Mouse (Mus musculus) ovary, postnatal 14 days (tissue): ENCODE data around the gene Brd7.

ENCODE experiments used
- DNase-seq: peaks from one replicate; pipeline ENCODE4 v3.0.0; 2022; ENCODE audit warnings: low spot score

The Brd7 gene

GRCm38 (mm10) chr8:88361708-88362428, at the start of gene Brd7:
Gene Brd7, minus strand, starts transcription at chr8:88362194.
- peak; percentile 90 for DNase-seq

DNA sequence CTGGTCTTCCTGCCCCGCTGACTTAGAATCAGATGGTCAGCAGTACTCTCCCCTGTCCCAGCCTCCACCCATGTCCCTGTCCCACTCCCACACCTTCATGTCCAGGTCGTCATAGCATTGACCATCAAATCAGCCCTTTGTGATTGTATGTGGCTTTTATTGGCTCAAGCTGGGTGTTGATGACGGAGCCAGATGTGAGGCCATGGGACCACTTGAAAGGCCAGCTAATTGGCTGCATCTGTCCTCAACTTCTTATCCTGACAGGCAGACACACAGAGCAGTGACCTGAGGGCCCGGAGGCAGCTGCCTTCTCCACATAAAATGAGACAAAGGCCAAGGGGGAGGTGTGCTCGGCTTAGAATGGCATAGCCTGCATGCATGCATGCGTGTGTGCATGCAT, 49.5 kb upstream of the Brd7 start:
- no peak for DNase-seq

- no peak for DNase-seq
These were observed 47.5 kb upstream of the Brd7 start for GRCm38 (mm10) chr8:88409401-88409940.

DNA sequence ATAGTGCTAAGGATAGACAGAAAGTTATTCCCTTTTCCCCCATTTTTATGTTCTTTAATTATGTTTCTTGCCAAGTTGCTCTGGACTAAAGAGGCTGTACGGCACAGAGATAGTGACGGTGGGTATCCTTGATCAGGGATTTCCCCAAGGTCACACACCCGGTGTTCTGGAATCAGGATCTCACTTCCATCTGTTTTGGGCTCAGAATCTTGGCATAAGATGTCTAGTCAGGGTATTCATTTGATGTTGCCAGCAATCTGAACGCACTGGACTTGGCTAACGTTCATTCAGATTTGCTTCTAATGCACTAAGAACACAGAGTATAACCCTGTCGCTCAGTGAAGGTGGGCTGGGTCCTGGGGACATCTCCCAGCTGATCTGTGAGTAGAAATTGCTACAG, 45.7 kb upstream of the Brd7 start:
- no peak for DNase-seq

DNA sequence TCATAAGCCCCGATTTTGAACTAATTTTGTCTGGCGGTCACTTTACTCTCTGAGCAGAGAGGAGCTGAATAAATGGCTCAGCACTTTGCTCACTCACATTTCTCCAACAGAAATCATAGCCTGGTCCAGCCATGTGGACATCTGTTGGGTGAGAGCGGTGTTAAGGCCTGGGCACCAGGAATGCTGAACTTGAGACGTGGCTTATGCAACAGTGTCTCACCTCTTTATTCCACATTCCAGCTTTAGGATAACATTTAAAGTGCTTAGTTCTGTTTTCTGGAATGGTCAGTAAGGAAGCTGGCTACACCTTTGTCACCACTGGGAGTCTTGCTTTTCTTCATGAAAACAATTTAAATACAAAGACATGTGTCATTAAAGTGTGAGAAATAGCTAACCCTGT, 36.1 kb upstream of the Brd7 start:
- DNase-seq = no peak

DNA sequence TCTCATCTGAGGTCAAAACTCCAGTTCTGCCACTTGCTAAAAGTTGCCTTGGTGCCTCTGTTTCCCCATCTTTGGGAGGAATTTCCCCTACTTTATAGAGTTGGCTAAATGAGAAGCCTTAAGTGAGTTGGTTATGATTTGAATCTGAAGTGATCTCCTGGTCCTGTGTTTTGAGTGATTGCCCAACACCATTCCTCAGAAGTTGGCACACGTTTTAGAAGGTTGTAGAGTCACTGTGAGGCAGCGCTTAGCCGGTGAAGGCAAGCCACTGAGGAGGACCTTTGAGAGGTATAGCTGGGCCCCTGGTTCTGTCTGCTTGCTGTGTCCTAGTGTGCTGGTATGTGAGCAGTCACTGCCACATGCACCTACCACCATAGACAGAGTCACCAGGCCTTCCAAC, 31.3 kb upstream of the Brd7 start:
- no peak for DNase-seq

GRCm38 (mm10) chr8:88390749-88391148, 28.8 kb upstream of the Brd7 start:
- no peak for DNase-seq

- DNase-seq = no peak
These were observed 26.8 kb upstream of the Brd7 start for GRCm38 (mm10) chr8:88388691-88389239.

GRCm38 (mm10) chr8:88387874-88388273, 25.9 kb upstream of the Brd7 start:
- no peak for DNase-seq

GRCm38 (mm10) chr8:88383164-88383556, 21.2 kb upstream of the Brd7 start:
- no peak for DNase-seq

DNA sequence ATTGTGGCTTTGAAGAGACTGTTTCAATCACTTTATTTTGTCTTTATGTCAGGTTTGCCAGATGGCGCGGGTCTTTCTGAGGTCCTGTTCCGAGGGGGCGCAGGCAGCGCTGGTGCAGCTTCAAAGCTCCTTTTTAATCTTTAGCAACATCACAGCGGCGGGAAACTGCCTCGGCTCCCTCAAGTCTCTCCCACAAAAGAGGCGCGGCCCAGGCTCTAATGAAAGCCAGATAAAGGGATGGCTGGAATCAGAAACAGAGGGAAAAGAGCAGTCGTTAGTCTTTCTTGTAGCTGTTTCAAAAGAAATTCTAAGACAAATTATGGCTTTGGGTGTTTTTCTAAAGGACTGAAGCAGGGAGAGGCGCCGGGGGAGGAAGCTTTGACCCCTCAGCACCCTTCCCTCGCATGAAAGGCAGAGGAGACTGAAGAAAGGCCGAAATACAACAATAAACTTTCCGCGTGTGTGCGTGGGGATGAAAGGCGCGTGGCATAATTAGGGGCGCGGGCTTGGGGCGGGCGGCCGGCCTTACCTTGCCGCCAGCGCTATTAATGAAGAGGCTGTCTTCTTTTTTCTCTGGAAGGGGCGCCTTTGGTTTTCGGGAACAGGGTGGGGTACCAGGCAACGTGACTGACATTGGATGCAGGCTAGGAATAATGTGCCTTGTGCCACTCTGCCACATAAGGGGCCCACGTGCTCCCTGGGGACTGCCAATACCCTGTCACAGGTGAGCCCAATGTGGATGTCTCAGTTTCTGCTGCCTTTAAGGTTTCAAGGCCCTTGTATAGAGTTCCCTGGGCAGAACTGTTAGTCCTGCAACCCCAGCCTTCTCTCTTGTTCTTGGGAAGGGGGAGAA, 20.5 kb upstream of the Brd7 start:
- DNase-seq = no peak

GRCm38 (mm10) chr8:88380497-88380896, 18.5 kb upstream of the Brd7 start:
- no peak for DNase-seq

GRCm38 (mm10) chr8:88376836-88377582, 15.0 kb upstream of the Brd7 start:
- DNase-seq = peak; percentile 25

DNA sequence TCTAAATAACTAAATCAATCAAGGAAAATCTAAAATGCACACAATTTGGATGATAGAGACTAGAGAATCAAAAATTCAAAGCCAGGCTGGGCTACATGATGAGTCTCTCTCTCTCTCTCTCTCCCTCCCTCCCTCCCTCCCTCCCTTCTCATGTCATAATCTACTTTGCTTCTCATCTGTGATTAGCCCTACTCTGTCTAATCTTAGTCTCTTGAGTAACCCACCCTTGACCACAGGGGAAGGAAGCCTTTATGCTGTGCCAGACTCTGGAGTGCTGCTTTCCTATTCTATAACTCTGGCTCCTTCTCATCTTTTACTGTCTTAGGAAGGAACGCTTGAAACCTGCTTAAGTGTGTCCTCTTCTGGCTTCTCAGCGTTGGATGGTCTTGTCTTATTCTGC, 9.5 kb upstream of the Brd7 start:
- DNase-seq = no peak

DNA sequence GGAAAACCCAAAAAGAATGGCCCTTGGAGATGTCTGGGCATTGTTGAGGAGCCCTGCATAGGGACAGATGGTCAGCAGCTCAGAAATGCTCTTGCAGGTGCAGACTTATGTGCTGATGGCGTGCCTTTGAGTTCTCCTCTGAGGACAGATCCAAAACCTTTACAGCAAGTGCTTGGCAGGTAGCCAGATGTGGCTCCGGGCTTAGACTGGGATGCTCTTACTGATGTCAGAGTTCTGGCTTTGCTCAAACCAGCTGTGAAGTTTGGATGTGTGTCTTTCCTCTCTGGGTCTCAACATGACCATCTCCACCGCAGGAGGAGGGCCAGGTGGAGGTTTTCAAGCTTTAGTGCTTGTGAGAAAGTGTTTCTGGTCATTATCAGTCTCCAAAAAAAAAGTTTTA, 7.8 kb upstream of the Brd7 start:
- no peak for DNase-seq

- no peak for DNase-seq
These were observed 7.2 kb upstream of the Brd7 start for GRCm38 (mm10) chr8:88369221-88369620.

DNA sequence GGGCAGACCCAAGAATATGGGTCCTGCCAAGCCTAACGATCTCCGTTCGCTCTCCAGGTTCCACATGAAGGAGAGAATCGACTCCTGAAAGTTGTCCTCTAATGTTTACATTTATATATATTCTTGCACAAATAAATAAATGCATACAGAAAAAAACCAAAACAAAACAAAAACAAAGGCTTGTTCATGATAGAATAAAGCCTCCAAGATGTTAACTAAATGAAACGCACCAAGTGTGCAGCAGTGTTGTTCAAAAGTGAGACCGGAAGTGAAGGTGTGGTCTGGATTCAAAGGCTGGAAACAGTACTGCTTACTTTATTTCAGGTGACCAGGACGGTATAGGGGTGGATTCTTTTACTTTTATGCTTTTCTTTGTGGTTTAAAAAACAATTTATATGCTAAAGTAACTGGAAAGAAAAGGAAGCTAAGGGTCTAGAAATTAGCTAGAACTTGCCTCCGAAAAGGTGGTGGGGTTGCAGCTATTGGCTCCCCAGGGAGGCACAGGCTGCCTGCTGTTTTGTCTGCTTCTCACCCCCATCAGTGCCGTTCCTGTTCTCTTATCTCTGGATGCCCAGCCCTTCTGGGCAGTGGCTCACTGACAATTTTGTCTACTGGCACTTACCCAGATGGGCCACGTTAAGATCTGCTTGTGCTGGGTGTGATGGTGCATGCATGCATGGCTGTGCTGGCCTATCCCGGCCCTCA, 604 bp upstream of the Brd7 start:
- no peak for DNase-seq

GRCm38 (mm10) chr8:88361044-88361707, 818 bp downstream of the Brd7 start:
- no peak for DNase-seq

- no peak for DNase-seq
These were observed 2.0 kb downstream of the Brd7 start for GRCm38 (mm10) chr8:88359959-88360358.

DNA sequence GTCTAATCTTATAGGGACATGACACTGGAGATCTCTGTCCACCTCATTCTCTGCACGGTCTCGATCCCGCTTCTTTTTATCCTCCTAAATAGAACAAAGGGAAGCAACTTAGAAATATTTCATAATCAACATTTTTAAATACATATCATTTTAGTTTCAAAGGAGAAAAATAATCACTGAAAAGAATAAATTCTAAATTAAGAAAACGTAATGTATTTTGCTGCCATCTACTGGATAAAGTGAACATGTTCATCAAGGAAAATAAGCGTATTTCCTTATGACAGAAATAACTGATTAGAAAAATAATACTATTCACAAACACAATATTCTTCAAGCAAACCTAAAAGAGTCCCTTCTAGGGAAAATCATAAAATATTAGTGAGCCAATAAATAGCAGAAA, 4.0 kb downstream of the Brd7 start:
- no peak for DNase-seq
